Mouse (Mus musculus) neutrophil, adult 5-6 weeks (primary cell): ENCODE data around the gene Kap. TPM values are rescaled to one million over a fixed set of nuclear protein-coding genes. Genes with fewer than 3 reads are reported as not detected.
"Not testable (repeated sequence)": the region's sequence is repeated elsewhere in the genome, so short reads cannot be mapped to it uniquely, and the experiment has no call there.

Source experiments
- ATAC-seq: fragments of 151-379, 151-347 bp; 2 replicates; pipeline ENCODE4 v1.8.0; 2017; ENCODE audit warnings: mild to moderate bottlenecking, moderate TSS enrichment; ENCODE audit not compliant: insufficient number of reproducible peaks, poor library complexity, low FRiP score, severe bottlenecking; ENCODE audit errors: extremely low read depth
- total RNA-seq: library from RNA; stranded (forward); fragments of 200-1000 nt; gene quantifications from 2 replicates; pipeline ENCODE4 v1.2.3, GENCODE M21; 2017

Gene Kap
- not detected in 2 replicates for total RNA-seq

GRCm38 (mm10) chr6:133853526-133853925, at the start of gene Kap:
Gene Kap, minus strand, starts transcription at chr6:133853762.
- ATAC-seq: no peak

- ATAC-seq: no peak
Observed at GRCm38 (mm10) chr6:133885871-133886415, 32.4 kb upstream of the Kap start.

GRCm38 (mm10) chr6:133883446-133883985, 30.0 kb upstream of the Kap start:
- no peak for ATAC-seq

GRCm38 (mm10) chr6:133875906-133876462, 22.4 kb upstream of the Kap start:
- ATAC-seq: no peak

GRCm38 (mm10) chr6:133872667-133873066, 19.1 kb upstream of the Kap start:
- no peak for ATAC-seq

- no peak for ATAC-seq
Observed at GRCm38 (mm10) chr6:133871131-133871530, 17.6 kb upstream of the Kap start.

GRCm38 (mm10) chr6:133868381-133868780, 14.8 kb upstream of the Kap start:
- ATAC-seq: no peak

- ATAC-seq: no peak
Observed at GRCm38 (mm10) chr6:133855871-133856270, 2.3 kb upstream of the Kap start.

GRCm38 (mm10) chr6:133849359-133849758, 4.2 kb downstream of the Kap start:
- no peak for ATAC-seq

- not testable (repeated sequence) for ATAC-seq
Observed at GRCm38 (mm10) chr6:133848861-133849260, 4.7 kb downstream of the Kap start.

GRCm38 (mm10) chr6:133838296-133838995, 15.1 kb downstream of the Kap start:
- ATAC-seq: not testable (repeated sequence)

GRCm38 (mm10) chr6:133812342-133812741, 41.2 kb downstream of the Kap start:
- no peak for ATAC-seq

Other genes with a start within 250 kb of the Kap start
- gene Etv6, start 181.9 kb upstream of the Kap start, total RNA-seq: 19.6 and 22.7 TPM in 2 replicates